Mouse (Mus musculus) intestine, embryonic 16.5 days (tissue): ENCODE results near the gene Nwd1. TPM values are rescaled to one million over a fixed set of nuclear protein-coding genes. Genes with fewer than 3 reads are reported as not detected.

Experiments used
- microRNA-seq: library from miRNA; unstranded; fragments of <30 nt; microRNA quantifications from one replicate; pipeline ENCODE4, GENCODE M21; 2016
- polyA plus RNA-seq: library from polyadenylated mRNA; unstranded; fragments of >200 nt; fragmentation: Nextera tagmentation; extraction: Ambion mirVana; gene quantifications from 2 replicates; pipeline ENCODE4 v1.2.1, GENCODE M21; 2015

The Nwd1 gene
- polyA plus RNA-seq, 1 experiment from 2014 or later: 0.12 TPM

Small RNA genes within 50 kb of the gene (microRNA-seq; reads per million reads assigned to microRNA genes)
- not detected for gene Gm26237

Other genes starting within 250 kb of the Nwd1 start
- 41.9 and 42.5 TPM in 2 replicates for gene Eps15l1, start 225.3 kb upstream of the Nwd1 start, polyA plus RNA-seq
- 1.4 and 1.5 TPM in 2 replicates for gene Calr3, start 202.8 kb upstream of the Nwd1 start, polyA plus RNA-seq
- gene 1700030K09Rik, start 202.8 kb upstream of the Nwd1 start, polyA plus RNA-seq: 10.7 and 11.5 TPM in 2 replicates
- 46.0 and 47.9 TPM in 2 replicates for gene Cherp, start 171.5 kb upstream of the Nwd1 start, polyA plus RNA-seq
- 7.9 and 8.2 TPM in 2 replicates for gene Slc35e1, start 154.1 kb upstream of the Nwd1 start, polyA plus RNA-seq
- gene Med26, start 98.4 kb upstream of the Nwd1 start, polyA plus RNA-seq: 13.5 and 14.2 TPM in 2 replicates
- gene Smim7, start 75.6 kb upstream of the Nwd1 start, polyA plus RNA-seq: 114 and 121 TPM in 2 replicates
- gene Tmem38a, start 74.7 kb upstream of the Nwd1 start, polyA plus RNA-seq: 12.1 and 12.2 TPM in 2 replicates
- 130 and 141 TPM in 2 replicates for gene Sin3b, start 76.6 kb downstream of the Nwd1 start, polyA plus RNA-seq
- 3.9 and 4.7 TPM in 2 replicates for gene F2rl3, start 115.2 kb downstream of the Nwd1 start, polyA plus RNA-seq